18 mouse cellular contexts compared by ENCODE assay signal in genomic region chr6:108504717-108505116, GRCm38 (mm10).
DNase-seq lines count a peak whose midpoint lies in the region; ATAC-seq and TF ChIP-seq lines count a peak whose summit lies in the region.
"Had no signal": no experiment of that assay in that cellular context is flagged by ENCODE, and none has a peak within 500 bp of the region (broad histone marks: within the 10 kb centered on the region; RNA-seq: fewer than 3 reads in every experiment).

No protein-coding gene starts in this region.

- H3K27ac ChIP-seq in left cerebral cortex, adult 2 months = peak overlapping the region; percentile 84
- H3K27ac ChIP-seq in thymus, adult 2 months (ENCODE audit: control insufficient read depth, insufficient read depth, low read length) = no peak overlapping the region
- H3K27ac ChIP-seq: hindbrain, embryonic 10.5 days; liver, embryonic 14.5 days had no signal

- no peak for DNase-seq in left cerebral cortex, adult 2 months (ENCODE audit: extremely low spot score in 1 of 2, low spot score in 2 of 2)
- DNase-seq in left cerebral cortex, postnatal 4 days = no peak
- peak; percentile 58 for DNase-seq in CD4-positive, CD25-positive, alpha-beta regulatory T cell, adult 2 months (ENCODE audit: low read depth, low spot score)
- DNase-seq in brain, adult 2 months (ENCODE audit: low read depth, low spot score) = peak; percentile 85
- DNase-seq in ovary, postnatal 14 days (ENCODE audit: low spot score) = no peak
- no peak for DNase-seq in thymus, adult 2 months
- DNase-seq: adrenal gland, postnatal 25 days; cerebellum, postnatal 14 days; gastrocnemius, postnatal 36 days; kidney, postnatal 14 days had no signal

- TF ChIP-seq POLR2A in thymus, adult 2 months (IDR thresholded peaks at IDR 0.05; ENCODE audit: control insufficient read depth, extremely low read depth, insufficient read depth, low read length, poor library complexity) = no peak

- no peaks in the 10 kb centered on the region for H3K4me1 ChIP-seq in thymus, adult 2 months (replicated peaks; ENCODE audit: control insufficient read depth, insufficient read depth, low read length)
- H3K4me1 ChIP-seq: hindbrain, embryonic 10.5 days had no signal

- H3K36me3 ChIP-seq in thymus, adult 2 months (ENCODE audit: control insufficient read depth, insufficient read depth, low read length) = peaks cover 13% of the 10 kb centered on the region

- no peak overlapping the region for H3K4me3 ChIP-seq in left cerebral cortex, adult 2 months
- no peak overlapping the region for H3K4me3 ChIP-seq in thymus, adult 2 months (ENCODE audit: control insufficient read depth, insufficient read depth, low read length)
- H3K4me3 ChIP-seq: erythroblast, embryonic 14.5 days; hindbrain, embryonic 10.5 days; myocyte had no signal

- no peaks in the 10 kb centered on the region for H3K27me3 ChIP-seq in thymus, adult 2 months (ENCODE audit: control insufficient read depth, insufficient read depth, low read length)
- H3K27me3 ChIP-seq: CH12.LX had no signal

- intact Hi-C loops in left cerebral cortex, adult 2 months (cut with DNase I) = loop anchor here (2.0 to 5.0 kb wide), 4 partner anchors 48 to 156 kb away; partner anchors contain the start of gene Bhlhe40
- intact Hi-C loops in left cerebral cortex, postnatal 4 days (cut with DNase I) = no loop called here

- 0 out of 2 replicates have a peak, but pooled peaks have one; percentile 27 for ATAC-seq in monocyte, adult 5-6 weeks (replicated peaks; ENCODE audit: insufficient number of reproducible peaks, low FRiP score, low TSS enrichment, poor library complexity, severe bottlenecking)
- ATAC-seq: forebrain, embryonic 16.5 days; intestine, postnatal 0 days had no signal

- 64% methylated on average over 7 of the region's 7 CpGs for WGBS in thymus, adult 2 months

- TF ChIP-seq CTCF in left cerebral cortex, adult 2 months (IDR thresholded peaks at IDR 0.05) = no peak
- no peak for TF ChIP-seq CTCF in thymus, adult 2 months (IDR thresholded peaks at IDR 0.05; ENCODE audit: borderline replicate concordance, control insufficient read depth, extremely low read depth, insufficient read depth, low read length, poor library complexity)

Comparison
In these comparisons a context has a peak if more than half of its experiments do, and no peak if none do; other contexts are left out.
1. DNase-seq: peak in CD4-positive, CD25-positive, alpha-beta regulatory T cell, adult 2 months (single experiment) and brain, adult 2 months (single experiment); none in left cerebral cortex, adult 2 months (0 of 2), left cerebral cortex, postnatal 4 days (single experiment), ovary, postnatal 14 days (single experiment) and thymus, adult 2 months (single experiment).